Mouse (Mus musculus) adrenal gland, adult (tissue): ENCODE measurements around the gene Spint1.

Source experiments
- DNase-seq, 2 experiments: peaks; one replicate each; pipeline ENCODE4 v3.0.0; 2022 to 2023; ENCODE audit warnings: low spot score in 1 of 2; ENCODE audit not compliant: inconsistent age in 2 of 2

Spint1 gene

DNA sequence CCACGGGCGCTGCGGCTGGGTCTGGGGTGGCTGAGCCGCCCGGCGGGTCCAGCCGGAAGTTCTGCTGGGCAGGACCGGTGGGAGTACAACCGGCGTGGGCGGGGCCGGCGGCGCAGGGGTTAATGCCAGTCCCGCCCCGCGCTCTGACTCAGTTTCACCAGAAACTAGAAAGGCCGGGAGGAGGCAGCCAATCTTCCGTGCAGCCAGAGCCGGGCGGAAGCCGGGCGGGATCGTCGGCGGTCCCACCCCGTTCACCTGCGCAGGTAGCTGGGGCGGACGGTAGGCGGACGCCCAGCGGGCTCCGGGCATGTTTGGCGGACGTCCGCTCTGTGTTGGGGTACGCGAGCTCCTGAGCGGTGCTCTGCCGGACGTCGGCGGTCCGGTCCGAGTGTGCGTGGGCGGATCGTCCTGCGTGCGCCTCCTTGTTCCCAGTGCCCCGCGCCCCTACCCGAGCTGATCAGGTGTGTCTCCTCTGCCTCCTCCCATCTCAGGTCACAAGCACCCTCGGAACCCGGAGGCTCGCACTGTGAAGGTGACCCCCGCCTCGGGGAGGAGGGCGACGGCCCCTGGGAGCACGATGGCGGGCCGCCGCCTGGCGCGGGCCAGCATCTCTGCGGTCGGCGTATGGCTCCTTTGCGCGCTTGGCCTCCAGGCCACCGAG lies at the start of gene Spint1:
TSS of gene Spint1 (plus strand) at position 153 of the 661 bp plus-strand sequence.
- DNase-seq, result peak in 1 of 2 experiments; percentile 52

GRCm38 (mm10) chr2:119189029-119189710 lies 48.0 kb upstream of the Spint1 start:
- peak; percentile 83 to 95 for DNase-seq

DNA sequence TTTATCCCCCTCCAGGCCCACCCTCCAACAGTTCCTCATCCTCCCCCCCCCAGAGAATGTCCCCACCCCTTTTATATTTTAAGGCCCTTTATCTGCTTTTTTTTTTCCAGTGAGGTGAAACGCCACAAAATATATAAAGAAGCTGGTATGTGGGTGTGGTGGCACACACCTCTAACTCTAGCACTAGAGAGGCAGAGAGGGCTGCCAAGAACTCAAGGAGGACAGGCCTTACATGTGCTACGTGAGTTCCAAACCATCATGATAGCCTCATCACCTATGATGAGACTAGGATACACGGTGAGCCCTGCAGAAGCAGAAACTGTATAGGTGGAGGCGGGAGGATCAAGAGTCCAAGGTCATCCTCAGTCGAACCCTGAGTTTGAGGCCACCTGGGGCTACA lies 46.2 kb upstream of the Spint1 start:
- DNase-seq, result no peak

- DNase-seq, result peak in 1 of 2 experiments; percentile 21
Observed at GRCm38 (mm10) chr2:119194140-119194539, 43.0 kb upstream of the Spint1 start.

DNA sequence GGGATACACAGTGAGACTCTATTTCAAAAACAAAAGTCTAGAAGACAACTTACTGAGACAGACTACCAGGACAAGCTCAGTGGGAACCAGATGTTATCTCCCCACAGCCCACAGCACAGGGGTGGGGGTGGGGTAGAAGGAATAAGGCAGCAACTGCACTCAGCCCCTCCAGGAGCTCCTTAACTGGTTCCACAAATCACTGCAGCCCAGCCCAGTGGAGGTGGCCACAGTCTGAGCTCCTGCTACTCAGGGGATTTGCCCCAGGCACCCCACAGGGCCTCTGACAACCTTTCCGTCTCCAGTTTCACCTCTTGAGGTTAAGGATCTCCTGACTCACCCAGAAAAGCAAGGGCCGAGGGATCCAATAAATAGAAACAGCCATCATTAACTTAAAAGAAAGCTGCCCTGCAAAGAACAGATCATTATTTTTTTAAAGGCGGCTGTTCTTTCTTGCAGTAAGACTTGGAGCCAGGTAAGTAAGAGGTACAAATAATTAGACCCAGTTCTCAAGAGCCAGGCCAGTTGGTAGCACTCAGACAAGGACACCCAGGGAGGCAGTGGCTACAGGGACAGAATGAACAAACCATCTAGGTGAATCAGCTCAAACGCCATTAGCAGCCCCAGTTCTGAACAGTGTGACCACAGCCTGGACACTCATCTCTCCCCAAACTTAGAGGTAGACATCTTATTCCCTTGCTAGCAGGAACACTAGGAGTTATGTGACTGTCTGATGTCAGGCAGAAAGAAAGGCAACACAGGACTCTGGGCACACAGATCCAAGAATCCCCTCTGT lies 40.6 kb upstream of the Spint1 start:
- DNase-seq, result peak; percentile 52 to 65

GRCm38 (mm10) chr2:119197493-119197892 lies 39.7 kb upstream of the Spint1 start:
- DNase-seq, result peak in 1 of 2 experiments; percentile 60

GRCm38 (mm10) chr2:119198049-119198448 lies 39.1 kb upstream of the Spint1 start:
- DNase-seq, result no peak

DNA sequence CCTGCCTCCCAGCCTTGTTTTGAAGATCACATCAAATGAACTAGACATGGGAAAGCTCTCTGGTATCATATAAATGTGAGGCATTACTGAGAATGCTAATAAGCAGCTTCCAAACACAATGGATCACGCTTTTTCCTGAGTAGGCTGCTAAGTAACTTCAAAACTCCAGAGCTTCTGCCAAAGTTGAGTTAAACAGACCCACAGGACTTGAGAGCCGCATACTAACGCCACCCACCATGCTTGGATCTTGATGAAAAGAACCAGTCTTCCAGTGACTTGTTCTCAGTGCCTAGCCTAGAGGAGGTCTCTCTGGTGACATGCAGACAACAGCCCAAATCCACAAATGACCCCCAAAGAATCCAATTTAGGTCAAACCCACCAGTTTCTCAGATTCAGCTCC lies 38.2 kb upstream of the Spint1 start:
- DNase-seq, result no peak

DNA sequence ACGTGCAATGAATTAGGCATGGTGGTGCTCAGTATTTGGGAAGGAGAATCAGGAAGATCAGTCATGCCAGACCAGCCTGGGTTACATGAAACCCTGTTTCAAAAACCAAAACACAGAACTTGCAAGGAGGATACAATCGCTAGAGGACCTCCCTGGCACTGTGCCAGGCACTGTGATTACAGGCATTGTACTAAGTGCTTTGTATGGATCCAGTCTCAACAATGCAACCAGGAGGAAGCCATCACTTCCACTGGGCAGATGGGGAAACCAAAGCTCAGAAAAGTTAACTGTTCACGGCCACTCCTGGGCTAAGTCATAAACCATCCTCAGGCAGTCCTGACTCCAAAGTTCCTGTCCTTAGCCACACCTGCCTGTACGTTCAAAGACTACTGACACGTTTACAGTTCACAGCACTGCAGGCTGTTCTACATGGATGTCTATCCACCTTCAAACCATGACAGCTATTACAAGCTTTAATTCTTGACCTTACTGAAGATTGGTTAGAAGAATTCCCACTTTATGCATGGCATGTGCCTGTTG lies 34.2 kb upstream of the Spint1 start:
- DNase-seq, result peak in 1 of 2 experiments; percentile 52

GRCm38 (mm10) chr2:119203871-119204460 lies 33.2 kb upstream of the Spint1 start:
- peak in 1 of 2 experiments; percentile 67 for DNase-seq

DNA sequence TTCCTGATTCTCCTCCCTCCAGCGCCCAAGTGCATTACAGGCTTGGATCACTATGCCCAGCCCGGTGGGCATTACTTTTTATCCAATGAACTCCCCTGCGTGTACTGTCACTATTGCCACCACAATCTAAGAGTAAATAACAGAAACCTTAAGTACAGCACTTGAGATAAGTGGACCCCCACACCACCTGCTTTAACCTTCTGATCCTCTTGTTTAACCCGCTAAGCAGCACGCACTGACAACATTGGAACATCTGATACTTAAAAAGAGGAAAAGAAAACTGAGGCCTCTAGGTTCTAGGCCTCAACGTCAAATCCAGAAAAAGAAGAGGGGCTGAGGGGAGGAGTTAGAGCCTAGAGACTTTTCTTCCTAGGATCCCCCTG lies 29.2 kb upstream of the Spint1 start:
- DNase-seq, result no peak

GRCm38 (mm10) chr2:119208344-119209175 lies 28.6 kb upstream of the Spint1 start, which contains the start of the genes Zfyve19 and Dnajc17:
Zfyve19 (plus strand) TSS chr2:119208617.
Dnajc17 (minus strand) TSS chr2:119208795.
- peak; percentile 96 to 98 for DNase-seq

GRCm38 (mm10) chr2:119209176-119209507 lies 28.0 kb upstream of the Spint1 start:
- DNase-seq, result no peak

DNA sequence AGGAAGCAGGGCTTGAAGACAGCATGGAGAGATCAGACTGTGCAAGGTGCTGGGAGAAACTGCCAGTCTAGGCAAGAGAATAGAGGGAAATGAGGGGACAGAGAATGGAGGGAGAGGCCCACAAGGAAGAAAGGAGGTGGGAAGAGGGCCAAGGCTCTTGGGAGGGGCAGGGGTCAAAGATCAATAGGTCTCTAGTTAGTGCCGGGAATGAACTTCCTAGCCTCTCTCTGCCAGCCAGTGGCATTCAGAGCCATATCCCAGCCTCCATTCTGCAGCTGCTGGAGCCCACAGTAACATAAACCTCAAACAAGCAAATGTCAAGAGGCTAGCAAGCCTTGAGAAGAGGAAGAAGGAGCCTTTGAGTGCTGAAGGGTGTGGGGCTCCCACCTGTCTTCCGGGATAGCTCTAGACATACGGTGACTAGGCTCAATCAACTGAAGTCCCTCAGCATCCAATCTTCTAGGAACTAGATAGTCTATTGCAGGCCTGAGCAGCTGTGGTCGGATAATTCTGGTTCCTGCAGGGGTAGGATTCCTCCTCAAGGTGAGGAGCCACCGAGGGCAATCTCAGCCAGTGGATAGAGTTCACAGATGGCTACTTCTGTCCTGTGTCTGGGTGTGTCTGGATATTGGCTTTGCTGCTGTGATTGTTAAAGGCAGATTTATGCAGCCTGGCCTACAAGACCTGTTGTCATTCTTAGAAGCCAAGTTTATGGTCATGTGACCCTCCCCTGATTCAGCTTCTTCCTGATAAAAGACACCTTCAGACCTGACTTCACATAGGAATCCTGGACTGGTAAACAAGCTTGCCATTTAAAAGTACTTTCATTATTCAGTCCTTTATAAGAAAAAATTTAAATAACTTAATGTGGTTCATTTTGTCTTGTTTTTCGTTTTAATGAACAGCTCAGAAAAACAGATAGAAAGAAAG lies 7.1 kb upstream of the Spint1 start, which contains the start of gene Ppp1r14d:
TSS of gene Ppp1r14d (minus strand) at position 132 of the 930 bp plus-strand sequence.
- no peak for DNase-seq

DNA sequence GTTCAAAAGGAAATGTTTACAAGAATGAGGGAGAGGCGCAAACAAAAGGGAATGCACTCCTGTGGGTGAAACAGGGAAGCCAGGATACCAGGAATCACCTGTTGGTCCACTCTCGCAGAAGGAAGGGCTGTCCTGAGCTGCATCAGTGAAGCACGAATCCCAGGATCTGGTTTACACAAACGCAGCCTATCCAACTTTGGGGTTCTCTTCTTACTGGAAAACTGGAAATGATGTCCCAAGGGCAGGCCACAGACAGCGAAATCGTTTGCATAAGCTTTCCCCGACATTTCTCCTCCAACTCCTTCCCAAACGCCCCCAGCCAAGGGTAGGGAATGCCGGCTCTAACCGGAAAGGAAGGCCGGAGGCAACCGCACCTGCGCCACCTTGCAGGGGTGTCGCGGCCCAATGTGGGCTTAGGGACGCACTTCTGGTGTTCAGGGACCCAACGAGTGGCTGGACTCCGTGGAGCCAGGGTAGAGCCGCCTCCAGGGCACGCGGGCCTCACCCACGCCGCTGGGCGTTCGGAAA lies 416 bp upstream of the Spint1 start:
- DNase-seq, result no peak

GRCm38 (mm10) chr2:119237871-119238220 lies 684 bp downstream of the Spint1 start:
- no peak for DNase-seq

DNA sequence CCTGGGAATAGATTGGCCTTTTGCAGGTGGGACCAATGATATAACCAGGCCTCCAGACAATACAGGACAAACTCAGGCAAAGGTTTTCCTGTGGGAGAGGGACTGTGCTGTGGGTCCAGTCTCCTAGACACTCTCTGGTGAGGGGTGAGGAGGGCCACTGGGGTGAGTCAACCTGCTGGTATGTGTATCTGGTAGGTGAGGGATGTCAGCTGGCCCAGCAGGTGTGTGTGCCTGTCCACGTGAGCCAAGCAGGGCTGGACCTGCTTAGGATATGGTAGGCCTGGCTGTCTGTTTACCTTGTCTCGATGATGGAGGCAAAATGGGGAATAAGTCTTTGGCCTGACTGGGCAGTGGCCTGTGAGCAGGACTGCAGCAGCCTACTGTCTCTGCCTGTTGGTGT lies 1.5 kb downstream of the Spint1 start:
- DNase-seq, result no peak

DNA sequence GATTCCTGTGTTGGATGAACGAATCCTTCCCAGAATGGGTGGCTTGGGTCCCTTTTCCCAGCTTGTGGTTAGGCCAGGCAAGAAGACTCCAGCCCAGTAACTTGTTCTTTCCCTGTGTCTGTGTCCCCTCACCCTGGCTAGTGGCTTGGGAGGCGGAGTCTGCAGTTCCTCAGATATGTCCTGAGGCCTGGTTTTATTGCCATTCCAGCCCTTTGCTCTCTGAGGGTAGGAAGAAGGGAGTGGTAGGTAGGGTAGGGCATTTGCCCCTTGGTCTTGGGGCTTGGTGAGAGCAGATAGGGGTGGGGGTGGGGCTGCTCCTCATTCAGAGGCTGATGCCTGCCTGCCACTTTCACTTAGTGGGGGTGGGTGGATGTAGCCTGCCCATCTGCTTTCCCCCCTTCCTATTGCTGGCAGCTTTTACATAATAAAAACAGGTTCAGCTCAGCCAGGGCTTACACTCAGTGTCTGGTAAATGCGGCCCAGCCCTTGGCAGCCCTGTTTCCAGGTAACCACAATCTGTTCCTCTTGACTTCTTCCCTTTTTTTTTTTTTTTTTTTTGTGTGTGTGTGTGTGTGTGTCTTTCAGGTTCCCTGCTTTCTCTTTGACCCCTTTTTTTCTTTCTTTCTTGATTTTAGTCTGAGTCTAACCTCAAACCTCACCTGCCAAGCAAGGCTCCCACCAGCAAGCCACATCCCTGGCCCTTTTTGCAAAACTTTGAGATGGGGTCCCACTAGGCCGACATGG lies 3.1 kb downstream of the Spint1 start:
- DNase-seq, result no peak
